Mouse (Mus musculus): ENCODE measurements around the gene Fyb.
"Not testable (repeated sequence)": the region's sequence is repeated elsewhere in the genome, so short reads cannot be mapped to it uniquely, and the experiment has no call there.

The Fyb gene

DNA sequence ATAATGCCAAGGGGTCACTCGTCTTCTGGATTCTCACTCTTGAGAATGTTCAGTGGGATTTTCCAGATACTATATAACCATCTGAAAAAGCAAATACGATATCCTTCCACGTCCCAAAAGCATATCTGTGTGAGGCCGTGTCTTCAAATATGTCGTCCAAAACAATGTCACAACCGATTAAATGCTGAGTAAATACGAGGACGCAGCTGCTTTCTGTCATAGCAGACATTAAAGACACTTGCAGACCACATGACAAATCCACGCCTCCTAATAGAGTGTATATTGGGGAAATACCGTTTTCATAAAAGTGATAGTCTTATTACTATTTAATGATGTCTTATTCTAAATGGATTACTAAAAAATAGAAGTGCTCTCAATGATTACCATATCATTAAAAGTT is 38.0 kb downstream of the Fyb start:
- DNase-seq (ENCODE audit: extremely low read depth, low read depth, low spot score), result no peak

DNA sequence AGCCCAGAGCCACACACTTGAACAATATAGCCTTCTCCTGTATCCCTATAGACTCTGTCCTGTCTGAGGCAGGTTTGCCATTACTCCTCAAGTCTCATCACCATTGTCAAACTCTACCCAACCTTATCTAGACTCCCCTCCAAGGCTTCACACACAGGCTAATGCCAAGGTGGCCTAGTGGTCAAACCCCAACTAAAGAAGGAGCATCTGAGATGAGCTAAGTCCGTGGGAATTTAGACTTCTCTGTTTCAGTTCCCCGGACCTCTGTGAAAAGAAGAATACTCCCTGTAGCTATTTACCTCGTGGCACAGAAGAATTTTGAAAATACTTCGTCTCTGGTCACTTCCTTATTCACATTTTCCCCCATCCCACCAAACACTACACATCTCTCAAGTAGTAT is 39.5 kb downstream of the Fyb start:
- no peak for DNase-seq (ENCODE audit: extremely low read depth, low read depth, low spot score)

DNA sequence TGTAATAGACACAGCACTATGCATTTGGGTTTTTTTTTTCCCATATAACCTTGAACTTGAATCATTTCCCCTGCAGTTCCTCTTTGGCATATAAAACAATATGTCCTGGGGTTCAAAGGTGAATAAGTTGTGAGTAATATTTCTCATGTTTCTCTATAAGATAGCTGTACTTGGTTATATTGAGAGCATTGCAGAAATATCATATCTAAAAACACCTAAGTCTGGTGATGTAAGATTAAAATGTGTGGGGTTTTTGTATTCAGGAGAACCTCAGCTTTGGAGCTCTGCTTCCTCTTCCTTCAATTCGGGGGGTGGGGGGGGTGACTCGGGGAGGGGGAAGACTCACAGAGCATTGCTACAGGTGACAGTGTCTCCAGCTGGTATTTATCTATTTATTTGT is 40.0 kb downstream of the Fyb start:
- no peak for DNase-seq (ENCODE audit: extremely low read depth, low read depth, low spot score)

GRCm38 (mm10) chr15:6564977-6565421 is 42.3 kb downstream of the Fyb start:
- DNase-seq (ENCODE audit: extremely low read depth, low read depth, low spot score), result no peak

GRCm38 (mm10) chr15:6565873-6566272 is 43.2 kb downstream of the Fyb start:
- no peak for DNase-seq (ENCODE audit: extremely low read depth, low read depth, low spot score)

GRCm38 (mm10) chr15:6567993-6568392 is 45.3 kb downstream of the Fyb start:
- no peak for DNase-seq (ENCODE audit: extremely low read depth, low read depth, low spot score)

- no peak for DNase-seq (ENCODE audit: extremely low read depth, low read depth, low spot score)
Measured at GRCm38 (mm10) chr15:6568605-6569004, 46.0 kb downstream of the Fyb start.

DNA sequence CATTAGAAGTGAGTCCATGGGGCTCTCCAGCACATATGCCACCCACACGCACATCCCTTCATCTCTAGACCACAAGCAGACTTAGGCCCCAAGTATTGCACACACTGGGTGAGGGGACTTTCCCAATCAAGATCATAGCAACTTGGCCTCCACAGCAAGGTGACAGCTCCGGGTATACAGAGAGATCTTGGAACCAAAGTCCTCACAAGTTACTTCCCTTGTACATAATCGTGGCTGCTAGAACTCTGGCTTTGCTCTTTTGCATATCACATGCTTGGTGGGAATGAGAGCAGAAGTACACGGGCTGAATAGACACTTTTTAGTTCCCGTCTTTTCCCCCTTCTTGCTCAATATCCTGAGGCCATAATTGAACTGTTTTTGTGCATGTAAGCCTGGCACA is 46.4 kb downstream of the Fyb start:
- DNase-seq (ENCODE audit: extremely low read depth, low read depth, low spot score), result no peak

- DNase-seq (ENCODE audit: extremely low read depth, low read depth, low spot score), result no peak
Measured at GRCm38 (mm10) chr15:6570164-6570861, 47.7 kb downstream of the Fyb start.

GRCm38 (mm10) chr15:6570876-6571275 is 48.2 kb downstream of the Fyb start:
- DNase-seq (ENCODE audit: extremely low read depth, low read depth, low spot score), result no peak

DNA sequence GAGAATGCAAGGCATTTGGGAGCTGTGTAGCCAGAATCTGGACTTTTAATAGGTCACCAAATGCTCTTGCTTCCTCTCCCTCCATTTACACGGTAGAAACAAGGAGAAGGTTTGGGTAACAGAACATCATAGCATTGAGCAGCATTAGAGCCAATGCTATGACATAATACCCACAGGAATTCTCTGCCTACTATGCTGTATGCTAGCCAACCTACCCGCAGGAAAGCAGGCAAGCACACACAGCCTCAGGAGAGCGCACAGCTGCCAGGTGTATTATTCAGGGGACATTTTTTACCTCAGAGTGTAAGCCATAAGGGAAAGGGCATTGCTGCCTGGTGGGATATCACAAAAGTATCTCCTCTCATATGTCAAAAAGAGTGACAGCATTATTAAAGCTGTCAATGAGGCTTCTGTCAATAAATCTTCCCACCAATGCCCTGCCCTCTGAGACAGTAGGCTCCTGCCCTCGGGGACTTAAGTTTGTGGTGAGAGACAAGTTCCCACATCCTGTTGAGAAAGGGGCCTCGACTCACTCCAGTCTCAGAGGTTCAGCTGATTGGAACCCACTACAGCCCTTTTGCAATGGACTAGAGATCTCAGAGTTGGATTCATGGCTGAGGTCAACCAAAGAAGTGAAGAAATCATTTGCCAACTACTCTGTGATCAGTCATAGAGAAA is 51.8 kb downstream of the Fyb start:
- DNase-seq (ENCODE audit: extremely low read depth, low read depth, low spot score), result no peak

- no peak for DNase-seq (ENCODE audit: extremely low read depth, low read depth, low spot score)
Measured at GRCm38 (mm10) chr15:6577971-6578370, 55.3 kb downstream of the Fyb start.

DNA sequence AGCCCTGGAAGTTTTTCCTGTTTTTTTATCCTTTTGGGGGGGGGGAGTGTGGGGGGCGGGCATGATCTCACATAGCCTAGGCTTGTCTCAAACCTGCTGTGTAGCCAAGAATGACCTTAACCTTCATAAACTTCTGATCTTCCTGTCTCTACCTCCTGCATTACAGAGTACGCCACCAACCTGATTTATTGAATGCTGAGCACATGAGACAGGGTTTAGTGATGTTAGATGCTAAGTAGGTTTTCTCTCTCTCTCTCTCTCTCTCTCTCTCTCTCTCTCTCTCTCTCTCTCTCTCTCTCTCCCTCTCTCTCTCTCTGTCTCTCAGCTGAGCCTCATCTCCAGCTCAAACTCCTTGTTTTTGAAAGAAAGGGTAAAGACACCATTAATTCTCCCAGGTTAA is 56.0 kb downstream of the Fyb start:
- no peak for DNase-seq (ENCODE audit: extremely low read depth, low read depth, low spot score)

- DNase-seq (ENCODE audit: extremely low read depth, low read depth, low spot score), result no peak
Measured at GRCm38 (mm10) chr15:6579194-6579768, 56.6 kb downstream of the Fyb start.

- no peak for DNase-seq (ENCODE audit: extremely low read depth, low read depth, low spot score)
Measured at GRCm38 (mm10) chr15:6579769-6580261, 57.2 kb downstream of the Fyb start.

DNA sequence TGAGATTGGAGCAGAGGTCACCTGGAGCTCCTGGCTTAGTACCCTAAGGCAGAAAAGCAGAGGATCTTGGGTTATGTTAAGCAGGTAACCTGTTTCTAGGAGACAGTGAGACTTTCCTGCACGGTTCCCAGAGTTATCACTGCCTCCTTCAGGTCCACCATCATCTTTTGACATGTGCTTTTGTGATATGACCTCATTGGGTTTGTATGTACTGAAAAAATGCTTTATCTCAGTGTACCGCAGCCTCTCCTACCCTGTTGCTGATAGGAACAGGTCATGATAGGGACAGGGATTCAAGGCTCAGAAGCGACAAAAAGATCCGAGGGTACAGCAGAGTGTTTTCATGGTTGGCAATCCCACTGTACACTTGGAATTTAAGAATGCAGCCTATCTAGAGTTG is 62.0 kb downstream of the Fyb start:
- DNase-seq (ENCODE audit: extremely low read depth, low read depth, low spot score), result no peak

DNA sequence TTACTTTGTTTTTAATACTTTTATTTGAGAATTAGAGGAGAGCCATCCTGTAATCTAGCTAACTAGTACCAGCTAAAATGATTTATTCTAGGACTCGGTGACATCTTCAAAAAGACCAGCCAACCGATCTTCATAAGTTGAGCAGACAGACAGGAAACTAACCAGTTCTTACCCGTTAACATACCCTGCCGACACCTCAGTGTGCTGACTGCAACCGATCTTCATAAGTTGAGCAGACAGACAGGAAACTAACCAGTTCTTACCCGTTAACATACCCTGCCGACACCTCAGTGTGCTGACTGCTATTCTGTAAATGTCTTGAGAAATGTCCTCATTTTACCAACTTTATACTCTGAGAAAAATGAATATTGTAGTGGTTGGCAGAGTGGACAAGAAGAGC is 63.7 kb downstream of the Fyb start:
- not testable (repeated sequence) for DNase-seq (ENCODE audit: extremely low read depth, low read depth, low spot score)

DNA sequence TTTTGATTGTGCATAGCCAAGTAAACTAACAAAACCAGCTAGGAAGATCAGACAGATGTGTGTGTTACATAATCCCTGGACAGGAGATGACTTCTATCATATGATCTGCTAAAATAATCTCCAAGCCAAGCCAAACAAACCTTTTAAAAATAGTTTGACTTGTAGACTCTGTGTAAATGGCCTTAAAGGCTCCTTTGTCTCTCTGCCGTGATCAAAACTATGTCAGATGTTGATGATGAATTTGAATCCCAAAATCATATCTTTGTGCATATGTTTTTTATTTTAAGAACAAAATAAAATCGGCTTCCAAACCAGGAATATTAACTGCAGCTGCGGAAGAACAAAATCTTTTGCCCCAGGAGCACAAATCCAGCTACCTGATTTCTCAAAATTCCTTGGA is 64.9 kb downstream of the Fyb start:
- DNase-seq (ENCODE audit: extremely low read depth, low read depth, low spot score), result no peak

DNA sequence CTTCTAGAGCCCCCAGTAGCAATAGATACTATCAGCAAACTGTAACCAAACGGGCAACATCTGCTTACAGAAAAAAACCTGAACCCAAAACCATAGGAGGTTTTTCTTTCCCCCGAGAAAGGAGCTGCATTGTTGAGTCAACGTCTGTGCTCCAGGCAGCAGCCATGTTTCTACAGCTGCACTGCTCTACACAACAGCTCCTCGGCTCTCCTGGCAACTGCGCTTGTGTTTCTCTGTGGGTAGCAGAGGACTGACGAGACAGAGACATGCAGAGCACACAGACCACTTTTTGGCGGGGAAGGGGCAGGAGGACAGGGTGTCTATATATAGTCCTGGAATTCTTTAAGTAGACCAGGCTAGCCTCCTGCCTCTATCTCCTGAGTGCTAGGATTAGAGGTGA is 65.5 kb downstream of the Fyb start:
- DNase-seq (ENCODE audit: extremely low read depth, low read depth, low spot score), result no peak

DNA sequence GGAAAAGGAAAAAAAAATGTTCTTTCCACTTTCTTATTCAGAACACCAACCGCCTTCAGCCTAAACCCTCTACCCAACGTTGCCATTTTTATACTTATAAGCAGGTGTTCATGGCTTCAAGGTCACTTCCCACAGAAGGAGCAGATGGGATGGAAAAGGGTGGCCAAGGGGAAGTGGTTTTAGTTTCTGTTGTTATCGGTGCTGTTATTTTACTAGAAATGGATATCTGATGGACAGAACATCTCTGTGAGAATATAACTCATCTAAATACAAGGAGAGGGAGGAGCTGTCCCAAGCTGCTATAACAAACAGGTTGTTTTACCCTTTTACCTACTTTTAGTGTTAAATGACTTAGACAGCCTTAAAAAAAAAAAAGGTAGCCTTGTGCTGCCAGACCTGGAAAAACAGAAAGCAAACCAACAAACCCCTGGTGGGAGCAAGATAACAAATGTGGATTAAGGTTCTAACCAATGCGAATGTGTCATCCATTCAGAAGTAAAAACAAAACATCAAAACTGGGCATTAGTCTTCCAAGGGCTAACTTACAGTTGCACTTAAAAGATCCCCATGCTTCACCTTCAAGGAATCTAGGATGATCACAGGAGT is 68.3 kb downstream of the Fyb start:
- no peak for DNase-seq (ENCODE audit: extremely low read depth, low read depth, low spot score)

GRCm38 (mm10) chr15:6591527-6591926 is 68.9 kb downstream of the Fyb start:
- DNase-seq (ENCODE audit: extremely low read depth, low read depth, low spot score), result no peak
